Mouse (Mus musculus) heart, postnatal 0 days (tissue): Measurements from ENCODE around the gene Cldn19. TPM values are rescaled to one million over a fixed set of nuclear protein-coding genes. Genes with fewer than 3 reads are reported as not detected.
A peak's percentile ranks its signal among the peaks of the same experiment; 100 is the strongest.

ENCODE experiments used
- ATAC-seq: fragments of 200-750 bp; cut with Nextera tagmentation; 2 replicates; pipeline ENCODE4 v1.8.0; 2017; ENCODE audit warnings: low read depth, moderate number of reproducible peaks, moderate library complexity; ENCODE audit not compliant: insufficient read depth
- DNase-seq: peaks from one replicate; pipeline ENCODE4 v3.0.0-alpha.2; 2016; ENCODE audit warnings: low spot score
- H3K27ac ChIP-seq: fragments of 300-500 bp; sonication (generic); 2 replicates; pipeline ENCODE4 v1.5.1; 2014; ENCODE audit warnings: low read depth, mild to moderate bottlenecking
- H3K27me3 ChIP-seq: fragments of 300-500 bp; sonication (generic); 2 replicates; pipeline ENCODE4 v1.6.1; 2014; ENCODE audit warnings: low read length, mixed read lengths; ENCODE audit not compliant: control insufficient read depth, insufficient read depth
- H3K36me3 ChIP-seq: fragments of 300-500 bp; sonication (generic); replicated peaks from 2 replicates; pipeline ENCODE4 v1.6.1; 2014; ENCODE audit warnings: low read length, mixed read lengths; ENCODE audit not compliant: control insufficient read depth, insufficient read depth
- H3K4me1 ChIP-seq: fragments of 300-500 bp; sonication (generic); 2 replicates; pipeline ENCODE4 v1.6.1; 2014; ENCODE audit warnings: antibody characterized with exemption; ENCODE audit not compliant: control insufficient read depth, insufficient read depth
- H3K4me2 ChIP-seq: fragments of 300-500 bp; sonication (generic); 2 replicates; pipeline ENCODE4 v1.6.1; 2014; ENCODE audit warnings: low read depth, mild to moderate bottlenecking, low read length, moderate library complexity
- H3K4me3 ChIP-seq: fragments of 300-500 bp; sonication (generic); 2 replicates; pipeline ENCODE4 v1.5.1; 2014; ENCODE audit warnings: low read depth, low read length
- H3K9ac ChIP-seq: fragments of 300-500 bp; sonication (generic); replicated peaks from 2 replicates; pipeline ENCODE4 v1.6.1; 2014; ENCODE audit warnings: low read depth, low read length, mixed read lengths
- H3K9me3 ChIP-seq: fragments of 300-500 bp; sonication (generic); replicated peaks from 2 replicates; pipeline ENCODE4 v1.6.1; 2016; ENCODE audit warnings: low read length; ENCODE audit not compliant: control insufficient read depth
- CTCF ChIP-seq: IDR thresholded peaks from 2 replicates; pipeline ENCODE4 v1.5.1; 2016; ENCODE audit warnings: antibody characterized with exemption, control low read depth, low read depth
- EP300 ChIP-seq: IDR thresholded peaks from 2 replicates; pipeline ENCODE4 v1.6.1; 2016; ENCODE audit warnings: antibody characterized with exemption, low read depth
- WGBS: fragments of 180-500 bp; shearing (Covaris S2); extraction: QIAGEN DNeasy Blood & Tissue Kit; methylation state at CpG from one replicate; pipeline ENCODE4 v1.1.7; 2014; 5-methylcytosine and 5-hydroxymethylcytosine counted together
- polyA plus RNA-seq: library from polyadenylated mRNA; unstranded; fragments of >200 nt; fragmentation: Nextera tagmentation; extraction: Ambion mirVana; gene quantifications from 2 replicates; pipeline ENCODE4 v1.2.1, GENCODE M21; 2015
- total RNA-seq: library from RNA; depleted of rRNA; stranded (reverse); fragments of >200 nt; gene quantifications from 2 replicates; pipeline ENCODE4 v1.2.3, GENCODE M21; 2014; ENCODE audit warnings: low replicate concordance

The Cldn19 gene
- total and polyA plus RNA-seq, 2 experiments from 2014 or later = not detected

GRCm38 (mm10) chr4:119254012-119254618 is 1.1 kb upstream of the Cldn19 start:
- no peak overlapping the region for H3K4me2 ChIP-seq
- H3K27ac ChIP-seq = no peak overlapping the region
- H3K9ac ChIP-seq = no peak overlapping the region
- H3K36me3 ChIP-seq = no peaks in the 10 kb centered on the region
- no peaks in the 10 kb centered on the region for H3K27me3 ChIP-seq
- WGBS = 49% methylated on average over 9 of the region's 9 CpGs
- DNase-seq = no peak
- no peak for TF ChIP-seq CTCF
- TF ChIP-seq EP300 = no peak
- ATAC-seq = no peak
- no peaks in the 10 kb centered on the region for H3K9me3 ChIP-seq
- no peaks in the 10 kb centered on the region for H3K4me1 ChIP-seq
- no peak overlapping the region for H3K4me3 ChIP-seq

GRCm38 (mm10) chr4:119257083-119257482 is 1.9 kb downstream of the Cldn19 start:
- Histone ChIP-seq H3K9me3 (no peaks in the 10 kb centered on the region), H3K4me2 (no peak overlapping the region), H3K4me1 (no peaks in the 10 kb centered on the region), H3K4me3 (no peak overlapping the region), H3K27ac (no peak overlapping the region), H3K27me3 (no peaks in the 10 kb centered on the region), H3K9ac (no peak overlapping the region), H3K36me3 (no peaks in the 10 kb centered on the region)
- TF ChIP-seq EP300 (no peak), CTCF (no peak)
- ATAC-seq (no peak), DNase-seq (no peak)
- WGBS = 81% methylated on average over 6 of the region's 6 CpGs

GRCm38 (mm10) chr4:119259344-119260254 is 4.4 kb downstream of the Cldn19 start:
- Histone ChIP-seq H3K27me3 (no peaks in the 10 kb centered on the region), H3K4me1 (no peaks in the 10 kb centered on the region), H3K9me3 (no peaks in the 10 kb centered on the region), H3K9ac (no peak overlapping the region), H3K27ac (no peak overlapping the region), H3K36me3 (no peaks in the 10 kb centered on the region), H3K4me3 (no peak overlapping the region), H3K4me2 (no peak overlapping the region)
- TF ChIP-seq EP300 (no peak), CTCF (peak; percentile 21; the same call in 1 of the 2 replicates)
- DNase-seq = no peak
- no peak for ATAC-seq
- 76% methylated on average over 15 of the region's 15 CpGs for WGBS

- peak overlapping the region; percentile 76 for H3K27ac ChIP-seq
- H3K4me2 ChIP-seq = no peak overlapping the region
- TF ChIP-seq EP300 = peak; percentile 67; the same call in 1 of the 2 replicates
- no peak for TF ChIP-seq CTCF
- H3K36me3 ChIP-seq = no peaks in the 10 kb centered on the region
- no peak overlapping the region for H3K4me3 ChIP-seq
- H3K27me3 ChIP-seq = no peaks in the 10 kb centered on the region
- no peaks in the 10 kb centered on the region for H3K9me3 ChIP-seq
- WGBS = 38% methylated on average over 7 of the region's 7 CpGs
- no peak overlapping the region for H3K9ac ChIP-seq
- no peak for DNase-seq
- ATAC-seq = peak; percentile 37; the same call in 1 of the 2 replicates
- no peaks in the 10 kb centered on the region for H3K4me1 ChIP-seq
These were observed 6.0 kb downstream of the Cldn19 start for GRCm38 (mm10) chr4:119261087-119261713.

- TF ChIP-seq CTCF = no peak
- no peak for TF ChIP-seq EP300
- ATAC-seq = no peak
- no peak for DNase-seq
- H3K27me3 ChIP-seq = no peaks in the 10 kb centered on the region
- 85% methylated on average over 5 of the region's 5 CpGs for WGBS
- no peak overlapping the region for H3K4me2 ChIP-seq
- H3K9ac ChIP-seq = no peak overlapping the region
- H3K9me3 ChIP-seq = no peaks in the 10 kb centered on the region
- H3K4me3 ChIP-seq = no peak overlapping the region
- no peaks in the 10 kb centered on the region for H3K4me1 ChIP-seq
- H3K27ac ChIP-seq = peak overlapping the region; percentile 60
- H3K36me3 ChIP-seq = no peaks in the 10 kb centered on the region
These were observed 7.3 kb downstream of the Cldn19 start for GRCm38 (mm10) chr4:119262483-119262882.
